Mouse (Mus musculus): ENCODE results near the gene Gm28230. TPM values are rescaled to one million over a fixed set of nuclear protein-coding genes. Genes with fewer than 3 reads are reported as not detected.

Gene Gm28230
- total and polyA plus RNA-seq, 3 experiments: 0.89 to 1.7 (median 1.1) TPM

GRCm38 (mm10) chr2:74708676-74709075, 17.9 kb upstream of the Gm28230 start:
- Histone ChIP-seq H3K27ac (ENCODE audit: insufficient read depth, low read depth) (no peak overlapping the region), H3K4me2 (ENCODE audit: insufficient read depth, low read depth, poor library complexity, severe bottlenecking) (no peak overlapping the region), H3K27me3 (replicated peaks) (peaks cover 6% of the 10 kb centered on the region), H3K9ac (ENCODE audit: insufficient read depth, low read depth) (no peak overlapping the region), H3K4me1 (ENCODE audit: control insufficient read depth in 1 of 2, insufficient read depth in 2 of 2) (peaks cover 0 to 4% of the 10 kb centered on the region in 2 experiments; a peak in 2 of 4 replicates), H3K4me3 (replicated peaks in 1 of 3; ENCODE audit: low read depth in 2 of 3, low read length in 2 of 3, poor library complexity in 1 of 3) (no peak overlapping the region), H3K36me3 (replicated peaks in 1 of 2; ENCODE audit: control insufficient read depth in 1 of 2, insufficient read depth in 1 of 2, low read length in 1 of 2) (no peaks in the 10 kb centered on the region), H3K79me2 (replicated peaks; ENCODE audit: control insufficient read depth, extremely low read depth, insufficient read depth, poor library complexity, severe bottlenecking) (no peaks in the 10 kb centered on the region), H3K9me3 (replicated peaks; ENCODE audit: low read length) (peaks cover 4% of the 10 kb centered on the region)
- TF ChIP-seq NELFE (IDR thresholded peaks at IDR 0.05; ENCODE audit: low read depth, low read length): no peak
- TF ChIP-seq SIN3A (IDR thresholded peaks at IDR 0.05; ENCODE audit: low read length): no peak
- dilution Hi-C loops (cut with MboI; ENCODE audit: extremely low pct_ligation_motif_present, extremely low pct_unique_long_range_greater_than_20kb, low sequenced_read_pairs) (no loop called here), in situ Hi-C loops (cut with MboI; ENCODE audit: low pct_ligation_motif_present, low pct_unique_long_range_greater_than_20kb, low sequenced_read_pairs) (loop anchor here (25.0 kb wide), 1 partner anchor 879 kb away; no protein-coding TSS in a partner anchor)
- DNase-seq (ENCODE audit: extremely low read depth): no peak

GRCm38 (mm10) chr2:74709465-74710419, 16.8 kb upstream of the Gm28230 start:
- H3K9me3 ChIP-seq (replicated peaks; ENCODE audit: low read length): peaks cover 4% of the 10 kb centered on the region
- no peaks in the 10 kb centered on the region for H3K36me3 ChIP-seq (replicated peaks in 1 of 2; ENCODE audit: control insufficient read depth in 1 of 2, insufficient read depth in 1 of 2, low read length in 1 of 2)
- DNase-seq (ENCODE audit: extremely low read depth): peak; percentile 8
- no peak overlapping the region for H3K27ac ChIP-seq (ENCODE audit: insufficient read depth, low read depth)
- peaks cover 6% of the 10 kb centered on the region for H3K27me3 ChIP-seq (replicated peaks)
- peaks cover 0 to 4% of the 10 kb centered on the region in 2 experiments; a peak in 2 of 4 replicates for H3K4me1 ChIP-seq (ENCODE audit: control insufficient read depth in 1 of 2, insufficient read depth in 2 of 2)
- no peaks in the 10 kb centered on the region for H3K79me2 ChIP-seq (replicated peaks; ENCODE audit: control insufficient read depth, extremely low read depth, insufficient read depth, poor library complexity, severe bottlenecking)
- no peak overlapping the region for H3K4me3 ChIP-seq (replicated peaks in 1 of 3; ENCODE audit: low read depth in 2 of 3, low read length in 2 of 3, poor library complexity in 1 of 3)
- no peak overlapping the region for H3K9ac ChIP-seq (ENCODE audit: insufficient read depth, low read depth)
- dilution Hi-C loops (cut with MboI; ENCODE audit: extremely low pct_ligation_motif_present, extremely low pct_unique_long_range_greater_than_20kb, low sequenced_read_pairs) (no loop called here), in situ Hi-C loops (cut with MboI; ENCODE audit: low pct_ligation_motif_present, low pct_unique_long_range_greater_than_20kb, low sequenced_read_pairs) (loop anchor here (25.0 kb wide), 1 partner anchor 878 kb away; no protein-coding TSS in a partner anchor)
- peak overlapping the region; percentile 7; the same call in 1 of the 2 replicates for H3K4me2 ChIP-seq (ENCODE audit: insufficient read depth, low read depth, poor library complexity, severe bottlenecking)
- TF ChIP-seq ZKSCAN1 (IDR thresholded peaks at IDR 0.05; ENCODE audit: borderline replicate concordance, low read depth, low read length) (no peak), ZNF384 (IDR thresholded peaks at IDR 0.05; ENCODE audit: low read depth, low read length) (peak; percentile 98)

- TF ChIP-seq MAZ (IDR thresholded peaks at IDR 0.05; ENCODE audit: low read depth, low read length) (no peak), HCFC1 (IDR thresholded peaks at IDR 0.05; ENCODE audit: low read depth, low read length) (no peak), MYC (IDR thresholded peaks at IDR 0.05; ENCODE audit: low read depth, low read length) (no peak), CTCF (conservative IDR thresholded peaks at IDR 0.05 in 1 of 2, IDR thresholded peaks at IDR 0.05 in 1 of 2; ENCODE audit: low read depth in 2 of 2, low read length in 2 of 2) (no peak), MAFK (IDR thresholded peaks at IDR 0.05; ENCODE audit: insufficient replicate concordance, low read length) (no peak), BHLHE40 (IDR thresholded peaks at IDR 0.05; ENCODE audit: low read depth, low read length) (no peak), CHD2 (IDR thresholded peaks at IDR 0.05; ENCODE audit: low read length) (no peak)
- H3K36me3 ChIP-seq (replicated peaks in 1 of 2; ENCODE audit: control insufficient read depth in 1 of 2, insufficient read depth in 1 of 2, low read length in 1 of 2): no peaks in the 10 kb centered on the region
- dilution Hi-C loops (cut with MboI; ENCODE audit: extremely low pct_ligation_motif_present, extremely low pct_unique_long_range_greater_than_20kb, low sequenced_read_pairs): no loop called here
- H3K9me3 ChIP-seq (replicated peaks; ENCODE audit: low read length): peaks cover 4% of the 10 kb centered on the region
- H3K27ac ChIP-seq (ENCODE audit: insufficient read depth, low read depth): no peak overlapping the region
- in situ Hi-C loops (cut with MboI; ENCODE audit: low pct_ligation_motif_present, low pct_unique_long_range_greater_than_20kb, low sequenced_read_pairs): loop anchor here (25.0 kb wide), 1 partner anchor 876 kb away; no protein-coding TSS in a partner anchor
- no peak overlapping the region for H3K4me2 ChIP-seq (ENCODE audit: insufficient read depth, low read depth, poor library complexity, severe bottlenecking)
- no peaks in the 10 kb centered on the region for H3K79me2 ChIP-seq (replicated peaks; ENCODE audit: control insufficient read depth, extremely low read depth, insufficient read depth, poor library complexity, severe bottlenecking)
- no peak overlapping the region for H3K4me3 ChIP-seq (replicated peaks in 1 of 3; ENCODE audit: low read depth in 2 of 3, low read length in 2 of 3, poor library complexity in 1 of 3)
- DNase-seq (ENCODE audit: extremely low read depth): no peak
- peaks cover 0 to 6% of the 10 kb centered on the region in 2 experiments; a peak in 2 of 4 replicates for H3K4me1 ChIP-seq (ENCODE audit: control insufficient read depth in 1 of 2, insufficient read depth in 2 of 2)
- H3K9ac ChIP-seq (ENCODE audit: insufficient read depth, low read depth): no peak overlapping the region
- peaks cover 6% of the 10 kb centered on the region for H3K27me3 ChIP-seq (replicated peaks)
These were observed 15.5 kb upstream of the Gm28230 start for GRCm38 (mm10) chr2:74710929-74711543.
